Mouse (Mus musculus) heart, postnatal 14 days (tissue): ENCODE data around the gene Rnf6. TPM values are rescaled to one million over a fixed set of nuclear protein-coding genes. Genes with fewer than 3 reads are reported as not detected.
"Not testable (repeated sequence)": the region's sequence is repeated elsewhere in the genome, so short reads cannot be mapped to it uniquely, and the experiment has no call there.

Experiments used
- DNase-seq, 2 experiments: peaks; one replicate each; pipeline ENCODE4 v3.0.0; 2021 to 2022
- intact Hi-C: fragments of 180-260 bp; cut with DNase I; formaldehyde crosslinking; loops from one replicate; pipeline ENCODE4 v1.15.1; 2025
- total RNA-seq, 2 experiments: library from RNA; stranded (reverse); gene quantifications; 2 replicates each; pipeline ENCODE4 v1.2.3; 2021

Rnf6 gene
- total RNA-seq, 2 experiments from 2014 or later: 42.1 to 42.3 TPM

DNA sequence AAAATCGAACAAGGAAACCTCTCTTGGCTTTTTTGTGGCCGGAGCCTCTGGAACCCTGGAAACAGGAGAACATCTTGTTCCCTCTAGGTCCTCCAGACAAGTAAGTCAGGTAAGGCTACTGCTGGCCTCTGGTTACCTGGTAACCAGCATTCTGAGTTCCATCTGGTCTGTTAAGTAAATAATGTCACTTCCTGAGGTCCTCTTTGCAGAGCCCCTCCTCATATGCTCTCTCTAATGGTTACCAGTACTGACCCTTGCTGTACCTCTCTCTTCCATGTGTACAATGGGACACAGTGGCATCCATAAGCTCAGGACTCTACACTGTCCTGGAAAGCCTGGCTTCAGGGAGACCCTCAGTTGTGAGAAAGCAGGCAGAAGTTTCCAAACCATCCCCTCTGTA, 50.7 kb downstream of the Rnf6 start, which contains the start of gene Gm6309:
Gene Gm6309 (minus strand): TSS at position 101 of the 400 bp plus-strand sequence.
- intact Hi-C loops, DNase-seq: not testable (repeated sequence)

DNA sequence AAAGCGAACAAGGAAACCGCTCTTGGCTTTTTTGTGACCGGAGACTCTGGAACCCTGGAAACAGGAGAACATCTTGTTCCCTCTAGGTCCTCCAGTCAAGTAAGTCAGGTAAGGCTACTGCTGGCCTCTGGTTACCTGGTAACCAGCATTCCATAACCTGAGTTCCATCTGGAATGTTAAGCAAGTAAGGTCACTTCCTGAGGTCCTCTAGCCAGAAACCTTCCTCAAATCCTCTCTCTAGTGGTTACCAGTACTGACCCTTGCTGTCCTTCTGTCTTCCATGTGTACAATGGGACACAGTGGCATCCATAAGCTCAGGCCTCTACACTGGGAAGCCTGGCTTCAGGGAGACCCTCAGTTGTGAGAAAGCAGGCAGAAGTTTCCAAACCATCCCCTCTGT, 60.9 kb downstream of the Rnf6 start, which contains the start of gene Gm5565:
Gene Gm5565 (minus strand): TSS at position 101 of the 400 bp plus-strand sequence.
- intact Hi-C loops, DNase-seq: not testable (repeated sequence)

Other genes starting within 250 kb of the Rnf6 start
- gene Cyp3a25, start 211.9 kb downstream of the Rnf6 start, total RNA-seq: not detected
- not detected for gene Cyp3a59, start 142.3 kb downstream of the Rnf6 start, total RNA-seq
- not detected for gene Gm5565, start 61.0 kb downstream of the Rnf6 start, total RNA-seq
- gene Gm6309, start 50.8 kb downstream of the Rnf6 start, total RNA-seq: not detected
- gene 1700001J03Rik, start 36.3 kb downstream of the Rnf6 start, total RNA-seq: under 1 TPM in 1 of 2 experiments, not detected in 1; 0.65 TPM
- gene Cdk8, start 9.7 kb upstream of the Rnf6 start, total RNA-seq: 10 to 100 TPM; 21.7 to 24.1 TPM
- under 1 TPM; 0.31 to 0.39 TPM for gene Wasf3, start 163.4 kb upstream of the Rnf6 start, total RNA-seq